Comparison of ENCODE assay signal across 16 mouse cellular contexts in the genomic region with DNA sequence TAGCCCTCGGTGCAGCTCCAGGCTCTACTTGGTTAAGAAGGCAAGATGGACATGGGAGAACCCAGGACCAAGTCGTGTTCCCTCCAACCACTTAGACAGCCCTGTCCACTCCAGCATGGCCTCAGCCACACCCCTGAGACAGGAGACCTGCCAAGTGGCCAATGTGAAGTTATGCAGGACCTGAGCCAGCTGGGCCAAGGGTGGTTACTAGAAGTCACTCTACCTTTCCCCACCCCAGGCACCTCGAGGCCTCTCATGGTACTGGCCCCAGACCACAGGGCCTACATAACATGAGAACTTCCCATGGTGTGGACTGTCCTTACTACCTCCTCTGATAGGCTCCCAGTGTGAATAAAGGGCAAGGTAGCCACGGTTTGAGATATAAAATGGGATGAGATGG. TPM values are rescaled to one million over a fixed set of nuclear protein-coding genes. Genes with fewer than 3 reads are reported as not detected.
A peak's percentile ranks its signal among the peaks of the same experiment; 100 is the strongest.
DNase-seq lines count a peak whose midpoint lies in the region; ATAC-seq lines count a peak whose summit lies in the region.
"Had no signal": no experiment of that assay in that cellular context is flagged by ENCODE, and none has a peak within 500 bp of the region (broad histone marks: within the 10 kb centered on the region; RNA-seq: fewer than 3 reads in every experiment).

No protein-coding gene starts in this region.

- H3K9me3 ChIP-seq in heart, embryonic 16.5 days (replicated peaks; ENCODE audit: control insufficient read depth, low read length), result no peaks in the 10 kb centered on the region; the same call in 1 of the 2 replicates
- no peaks in the 10 kb centered on the region for H3K9me3 ChIP-seq in hindbrain, embryonic 13.5 days
- H3K9me3 ChIP-seq: neural tube, embryonic 13.5 days; stomach, embryonic 15.5 days had no signal

- peaks cover 63% of the 10 kb centered on the region for H3K4me1 ChIP-seq in heart, embryonic 16.5 days (ENCODE audit: control insufficient read depth, insufficient read depth, low read length)
- peaks cover 77% of the 10 kb centered on the region for H3K4me1 ChIP-seq in hindbrain, embryonic 13.5 days (replicated peaks)

- no peak overlapping the region for H3K4me3 ChIP-seq in heart, embryonic 16.5 days (ENCODE audit: low read length)
- H3K4me3 ChIP-seq in hindbrain, embryonic 13.5 days, result no peak overlapping the region
- H3K4me3 ChIP-seq: neural tube, embryonic 13.5 days; stomach, embryonic 15.5 days had no signal

- no peak overlapping the region for H3K9ac ChIP-seq in heart, embryonic 16.5 days (ENCODE audit: low read length)
- no peak overlapping the region for H3K9ac ChIP-seq in hindbrain, embryonic 13.5 days
- H3K9ac ChIP-seq: neural tube, embryonic 13.5 days; stomach, embryonic 15.5 days had no signal

- H3K4me2 ChIP-seq in heart, embryonic 16.5 days (ENCODE audit: low read depth, low read length), result no peak overlapping the region
- no peak overlapping the region for H3K4me2 ChIP-seq in hindbrain, embryonic 13.5 days
- H3K4me2 ChIP-seq: neural tube, embryonic 13.5 days had no signal

- no peaks in the 10 kb centered on the region for H3K36me3 ChIP-seq in heart, embryonic 16.5 days (ENCODE audit: control insufficient read depth, insufficient read depth)
- H3K36me3 ChIP-seq in hindbrain, embryonic 13.5 days, result no peaks in the 10 kb centered on the region
- H3K36me3 ChIP-seq: neural tube, embryonic 13.5 days; stomach, embryonic 15.5 days had no signal

- ATAC-seq in heart, embryonic 16.5 days (replicated peaks; ENCODE audit: extremely low read depth, insufficient read depth, low FRiP score), result peak; percentile 35; the same call in 1 of the 2 replicates
- no peak for ATAC-seq in hindbrain, embryonic 13.5 days (ENCODE audit: low FRiP score)
- ATAC-seq: intestine, postnatal 0 days had no signal

- H3K27ac ChIP-seq in heart, embryonic 16.5 days (ENCODE audit: low read length), result no peak overlapping the region; the same call in 1 of the 2 replicates
- no peak overlapping the region for H3K27ac ChIP-seq in hindbrain, embryonic 13.5 days

- no peaks in the 10 kb centered on the region for H3K27me3 ChIP-seq in heart, embryonic 16.5 days (ENCODE audit: control insufficient read depth, insufficient read depth, low read length)
- H3K27me3 ChIP-seq in hindbrain, embryonic 13.5 days, result no peaks in the 10 kb centered on the region
- H3K27me3 ChIP-seq: neural tube, embryonic 13.5 days; stomach, embryonic 15.5 days had no signal

- WGBS in heart, embryonic 16.5 days, result 44% methylated on average over 4 of the region's 4 CpGs
- WGBS in hindbrain, embryonic 13.5 days, result 86% methylated on average over 4 of the region's 4 CpGs

- peak; percentile 67 for DNase-seq in adrenal gland, postnatal 10 days
- no peak for DNase-seq in adrenal gland, adult 18-20 months (ENCODE audit: low spot score in 2 of 2)
- DNase-seq in adipocyte (ENCODE audit: low spot score), result peak; percentile 37
- peak; percentile 71 for DNase-seq in kidney, postnatal 14 days
- no peak for DNase-seq in frontal cortex, adult 2 months (ENCODE audit: extremely low spot score in 1 of 2, low spot score in 1 of 2)
- no peak for DNase-seq in frontal cortex, postnatal 36 days (ENCODE audit: low spot score in 2 of 2)
- DNase-seq: midbrain, embryonic 14.5 days; right cerebral cortex, adult 18-20 months had no signal

RNA-seq across cellular contexts. Expression of a gene that starts 19.4 kb away (rescaled TPM):
- 10 to 100 TPM; 23.5 to 46.0 TPM for total RNA-seq in adrenal gland, postnatal 10 days (2021)
- 10 to 100 TPM; 69.5 to 83.9 TPM for total RNA-seq in adrenal gland, adult 18-20 months (2021)
- 4.5 and 5.4 TPM in 2 replicates for polyA plus RNA-seq in heart, embryonic 16.5 days (2015; fragmentation: Nextera tagmentation; extraction: Ambion mirVana)
- polyA plus RNA-seq in frontal cortex, adult 2 months (2012; rRNA removed), result 72.9 and 77.0 TPM in 2 replicates
- 9.7 and 10.2 TPM in 2 replicates for polyA plus RNA-seq in hindbrain, embryonic 13.5 days (2015; fragmentation: Nextera tagmentation; extraction: Ambion mirVana)

RNA-seq across cellular contexts. Expression of a gene that starts 40.2 kb away (rescaled TPM):
- total RNA-seq in adrenal gland, postnatal 10 days (2021), result not detected
- not detected for total RNA-seq in adrenal gland, adult 18-20 months (2021)
- polyA plus RNA-seq in heart, embryonic 16.5 days (2015; fragmentation: Nextera tagmentation; extraction: Ambion mirVana), result 0.81 and 1.5 TPM in 2 replicates
- polyA plus RNA-seq in frontal cortex, adult 2 months (2012; rRNA removed), result 0.61 and 1.1 TPM in 2 replicates
- polyA plus RNA-seq in hindbrain, embryonic 13.5 days (2015; fragmentation: Nextera tagmentation; extraction: Ambion mirVana), result 1.1 and 2.0 TPM in 2 replicates
- polyA plus RNA-seq: intestine, postnatal 0 days had no signal

RNA-seq across cellular contexts. Expression of a gene that starts 45.1 kb away (rescaled TPM):
- total RNA-seq in adrenal gland, postnatal 10 days (2021), result not detected
- total RNA-seq in adrenal gland, adult 18-20 months (2021), result under 1 TPM in 1 of 2 experiments, not detected in 1; 0.38 TPM
- polyA plus RNA-seq in heart, embryonic 16.5 days (2015; fragmentation: Nextera tagmentation; extraction: Ambion mirVana), result 0.56 and 0.76 TPM in 2 replicates
- not detected in 2 replicates for polyA plus RNA-seq in frontal cortex, adult 2 months (2012; rRNA removed)
- polyA plus RNA-seq in hindbrain, embryonic 13.5 days (2015; fragmentation: Nextera tagmentation; extraction: Ambion mirVana), result 0.85 and 0.90 TPM in 2 replicates
- total RNA-seq: left cerebral cortex, adult 18-20 months had no signal
- polyA plus RNA-seq: forebrain, embryonic 11.5 days; gonadal fat pad, adult 2 months had no signal

RNA-seq across cellular contexts. Expression of a gene that starts 48.1 kb away (rescaled TPM):
- total RNA-seq in adrenal gland, postnatal 10 days (2021), result 10 to 100 TPM in 1 of 2 experiments, 1 to 10 TPM in 1; 9.8 to 11.1 TPM
- total RNA-seq in adrenal gland, adult 18-20 months (2021), result 1 to 10 TPM; 2.9 to 6.7 TPM
- polyA plus RNA-seq in heart, embryonic 16.5 days (2015; fragmentation: Nextera tagmentation; extraction: Ambion mirVana), result 11.0 and 11.7 TPM in 2 replicates
- not detected in 2 replicates for polyA plus RNA-seq in frontal cortex, adult 2 months (2012; rRNA removed)
- polyA plus RNA-seq in hindbrain, embryonic 13.5 days (2015; fragmentation: Nextera tagmentation; extraction: Ambion mirVana), result 0.14 TPM in 1 of 2 replicates, not detected in the other
- total RNA-seq: left cerebral cortex, adult 18-20 months had no signal
- polyA plus RNA-seq: forebrain, embryonic 11.5 days; neural tube, embryonic 13.5 days had no signal

Comparison
In these comparisons a context has a peak if more than half of its experiments do, and no peak if none do; other contexts are left out.
1. DNase-seq: peak in adrenal gland, postnatal 10 days (single experiment), adipocyte (single experiment) and kidney, postnatal 14 days (single experiment); none in adrenal gland, adult 18-20 months (0 of 2), frontal cortex, adult 2 months (0 of 2) and frontal cortex, postnatal 36 days (0 of 2).